Mouse (Mus musculus): ENCODE measurements around the gene Efr3b.

- no peak for TF ChIP-seq NANOG (IDR thresholded peaks at IDR 0.05; ENCODE audit: borderline replicate concordance, low read length)
- no peak for TF ChIP-seq CTCF (conservative IDR thresholded peaks at IDR 0.05; ENCODE audit: low read length)
- TF ChIP-seq POU5F1 (IDR thresholded peaks at IDR 0.05; ENCODE audit: borderline replicate concordance, low read length), result no peak
Observed at GRCm38 (mm10) chr12:4024356-4024755, 14.4 kb downstream of the Efr3b start.
